Mouse (Mus musculus): ENCODE results near the gene Mrpl18. TPM values are rescaled to one million over a fixed set of nuclear protein-coding genes. Genes with fewer than 3 reads are reported as not detected.
A peak's percentile ranks its signal among the peaks of the same experiment; 100 is the strongest.
"Not testable (repeated sequence)": the region's sequence is repeated elsewhere in the genome, so short reads cannot be mapped to it uniquely, and the experiment has no call there.

Mrpl18 gene
- polyA plus RNA-seq, 1 experiment from 2014 or later = 186 TPM

- Histone ChIP-seq H3K27me3 (no peaks in the 10 kb centered on the region), H3K27ac (no peak overlapping the region)
- no peak for ATAC-seq
These were observed 11.8 kb downstream of the Mrpl18 start for GRCm38 (mm10) chr17:12904349-12904748.

GRCm38 (mm10) chr17:12903372-12904333 lies 12.5 kb downstream of the Mrpl18 start:
- 8% methylated on average over 12 of the region's 12 CpGs for WGBS
- peak; percentile 63 for ATAC-seq
- Histone ChIP-seq H3K9me3 (replicated peaks) (no peaks in the 10 kb centered on the region), H3K9ac (peak overlapping the region; percentile 26; the same call in 1 of the 2 replicates), H3K4me3 (no peak overlapping the region), H3K27me3 (no peaks in the 10 kb centered on the region), H3K4me2 (peak overlapping the region; percentile 9; the same call in 1 of the 2 replicates), H3K27ac (peak overlapping the region; percentile 83), H3K36me3 (ENCODE audit: poor library complexity, severe bottlenecking) (peaks cover 51% of the 10 kb centered on the region), H3K4me1 (peaks cover 12% of the 10 kb centered on the region)

More at GRCm38 (mm10) chr17:12904349-12904748, 11.8 kb downstream of the Mrpl18 start:
- Histone ChIP-seq H3K9ac (no peak overlapping the region), H3K9me3 (replicated peaks) (no peaks in the 10 kb centered on the region), H3K4me2 (no peak overlapping the region), H3K4me1 (peaks cover 12% of the 10 kb centered on the region), H3K36me3 (ENCODE audit: poor library complexity, severe bottlenecking) (peaks cover 48% of the 10 kb centered on the region), H3K4me3 (no peak overlapping the region)
- WGBS = 77% methylated on average over 1 of the region's 1 CpGs

- no peaks in the 10 kb centered on the region for H3K9me3 ChIP-seq (replicated peaks)
- peaks cover 12% of the 10 kb centered on the region for H3K4me1 ChIP-seq
- 96% methylated on average over 6 of the region's 6 CpGs for WGBS
- no peak for ATAC-seq
- H3K27ac ChIP-seq = no peak overlapping the region
- H3K4me3 ChIP-seq = no peak overlapping the region
- no peaks in the 10 kb centered on the region for H3K27me3 ChIP-seq
- no peak overlapping the region for H3K9ac ChIP-seq
- H3K4me2 ChIP-seq = no peak overlapping the region
- peaks cover 51% of the 10 kb centered on the region for H3K36me3 ChIP-seq (ENCODE audit: poor library complexity, severe bottlenecking)
These were observed 13.9 kb downstream of the Mrpl18 start for GRCm38 (mm10) chr17:12902291-12902690.

DNA sequence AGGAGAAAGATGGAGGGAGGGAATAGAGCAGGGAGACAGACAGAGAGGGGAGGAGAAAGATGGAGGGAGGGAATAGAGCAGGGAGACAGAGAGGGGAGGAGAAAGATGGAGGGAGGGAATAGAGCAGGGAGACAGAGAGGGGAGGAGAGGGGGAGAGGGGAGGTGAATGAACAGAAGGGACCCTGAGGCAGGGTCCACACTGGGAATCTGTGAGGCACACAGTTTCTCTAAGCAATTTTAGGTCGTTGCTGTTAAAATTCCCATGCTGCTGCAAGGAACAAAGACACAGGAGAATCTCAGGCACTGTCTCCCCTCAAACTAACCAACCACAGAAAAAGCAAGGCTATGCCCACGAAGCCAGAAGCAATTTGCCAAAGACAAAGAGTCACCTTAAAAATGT lies 17.5 kb downstream of the Mrpl18 start:
- Histone ChIP-seq H3K27ac (peak overlapping the region; percentile 78), H3K36me3 (ENCODE audit: poor library complexity, severe bottlenecking) (peaks cover 30% of the 10 kb centered on the region)
- WGBS = 37% methylated on average over 2 of the region's 2 CpGs
- H3K4me2 ChIP-seq; H3K4me1 ChIP-seq; H3K9ac ChIP-seq; H3K9me3 ChIP-seq (replicated peaks); H3K4me3 ChIP-seq; H3K27me3 ChIP-seq: not testable (repeated sequence)
- ATAC-seq = peak; percentile 69

GRCm38 (mm10) chr17:12897674-12898073 lies 18.5 kb downstream of the Mrpl18 start:
- Histone ChIP-seq H3K4me3 (no peak overlapping the region), H3K4me2 (no peak overlapping the region), H3K36me3 (ENCODE audit: poor library complexity, severe bottlenecking) (peaks cover 26% of the 10 kb centered on the region), H3K9me3 (replicated peaks) (no peaks in the 10 kb centered on the region), H3K27ac (peak overlapping the region; percentile 16; the same call in 1 of the 2 replicates), H3K9ac (no peak overlapping the region), H3K4me1 (no peaks in the 10 kb centered on the region), H3K27me3 (no peaks in the 10 kb centered on the region)
- ATAC-seq = peak; percentile 68; the same call in 1 of the 2 replicates
- WGBS = 83% methylated on average over 5 of the region's 5 CpGs

GRCm38 (mm10) chr17:12892033-12892432 lies 24.1 kb downstream of the Mrpl18 start:
- Histone ChIP-seq H3K4me2 (no peak overlapping the region), H3K9me3 (replicated peaks) (no peaks in the 10 kb centered on the region), H3K27ac (no peak overlapping the region), H3K36me3 (ENCODE audit: poor library complexity, severe bottlenecking) (peaks cover 38% of the 10 kb centered on the region; the same call in 1 of the 2 replicates), H3K4me3 (no peak overlapping the region), H3K27me3 (no peaks in the 10 kb centered on the region), H3K9ac (no peak overlapping the region), H3K4me1 (no peaks in the 10 kb centered on the region)
- 91% methylated on average over 9 of the region's 9 CpGs for WGBS
- ATAC-seq = no peak

- Histone ChIP-seq H3K4me3 (no peak overlapping the region), H3K4me2 (no peak overlapping the region), H3K9me3 (replicated peaks) (no peaks in the 10 kb centered on the region), H3K9ac (no peak overlapping the region), H3K27me3 (no peaks in the 10 kb centered on the region), H3K36me3 (ENCODE audit: poor library complexity, severe bottlenecking) (peaks cover 38% of the 10 kb centered on the region; the same call in 1 of the 2 replicates), H3K4me1 (no peaks in the 10 kb centered on the region), H3K27ac (no peak overlapping the region)
- no peak for ATAC-seq
- 82% methylated on average over 4 of the region's 4 CpGs for WGBS
These were observed 25.1 kb downstream of the Mrpl18 start for GRCm38 (mm10) chr17:12891054-12891453.

- H3K9ac ChIP-seq = no peak overlapping the region
- no peak overlapping the region for H3K27ac ChIP-seq
- WGBS = 87% methylated on average over 15 of the region's 15 CpGs
- H3K4me3 ChIP-seq = no peak overlapping the region
- H3K36me3 ChIP-seq (ENCODE audit: poor library complexity, severe bottlenecking) = peaks cover 32% of the 10 kb centered on the region; the same call in 1 of the 2 replicates
- no peaks in the 10 kb centered on the region for H3K27me3 ChIP-seq
- no peaks in the 10 kb centered on the region for H3K4me1 ChIP-seq
- no peaks in the 10 kb centered on the region for H3K9me3 ChIP-seq (replicated peaks)
- no peak for ATAC-seq
- no peak overlapping the region for H3K4me2 ChIP-seq
These were observed 28.9 kb downstream of the Mrpl18 start for GRCm38 (mm10) chr17:12887021-12887775.

DNA sequence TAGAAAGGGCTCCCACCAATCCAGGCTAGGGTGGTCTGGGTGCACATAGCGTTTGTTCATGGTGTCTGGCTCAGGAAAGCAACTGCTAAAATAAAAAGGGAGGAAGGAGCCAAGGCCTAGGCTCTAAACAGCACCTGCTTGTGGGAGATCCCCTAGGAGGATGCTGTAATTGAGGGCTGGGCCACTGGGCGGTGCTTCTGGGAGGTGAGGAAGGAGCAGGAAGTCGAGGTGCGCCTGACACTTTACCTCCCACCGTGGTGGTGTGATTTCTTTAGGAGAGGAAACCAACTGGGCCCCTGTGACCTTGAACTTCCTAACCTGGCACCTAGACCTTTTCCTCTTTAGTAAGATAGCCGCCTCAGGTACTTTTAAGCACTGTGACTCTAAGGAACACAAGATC lies 29.5 kb downstream of the Mrpl18 start:
- no peak overlapping the region for H3K4me3 ChIP-seq
- ATAC-seq = no peak
- peaks cover 28% of the 10 kb centered on the region; the same call in 1 of the 2 replicates for H3K36me3 ChIP-seq (ENCODE audit: poor library complexity, severe bottlenecking)
- H3K9me3 ChIP-seq (replicated peaks) = no peaks in the 10 kb centered on the region
- H3K4me2 ChIP-seq = no peak overlapping the region
- H3K9ac ChIP-seq = no peak overlapping the region
- WGBS = 47% methylated on average over 6 of the region's 6 CpGs
- no peaks in the 10 kb centered on the region for H3K27me3 ChIP-seq
- H3K4me1 ChIP-seq = no peaks in the 10 kb centered on the region
- H3K27ac ChIP-seq = no peak overlapping the region

GRCm38 (mm10) chr17:12881216-12881615 lies 34.9 kb downstream of the Mrpl18 start:
- no peak overlapping the region for H3K4me2 ChIP-seq
- 79% methylated on average over 1 of the region's 1 CpGs for WGBS
- H3K9ac ChIP-seq = no peak overlapping the region
- ATAC-seq = no peak
- H3K27ac ChIP-seq = no peak overlapping the region
- no peaks in the 10 kb centered on the region for H3K27me3 ChIP-seq
- H3K4me1 ChIP-seq = no peaks in the 10 kb centered on the region
- no peaks in the 10 kb centered on the region for H3K36me3 ChIP-seq (ENCODE audit: poor library complexity, severe bottlenecking)
- no peak overlapping the region for H3K4me3 ChIP-seq
- H3K9me3 ChIP-seq (replicated peaks) = no peaks in the 10 kb centered on the region

GRCm38 (mm10) chr17:12880178-12880577 lies 36.0 kb downstream of the Mrpl18 start:
- no peak overlapping the region for H3K9ac ChIP-seq
- H3K9me3 ChIP-seq (replicated peaks) = no peaks in the 10 kb centered on the region
- peak overlapping the region; percentile 34; the same call in 1 of the 2 replicates for H3K4me2 ChIP-seq
- no peaks in the 10 kb centered on the region for H3K4me1 ChIP-seq
- no peak overlapping the region for H3K27ac ChIP-seq
- peak; percentile 74 for ATAC-seq
- no peak overlapping the region for H3K4me3 ChIP-seq
- no peaks in the 10 kb centered on the region for H3K27me3 ChIP-seq
- WGBS = 3% methylated on average over 14 of the region's 14 CpGs
- no peaks in the 10 kb centered on the region for H3K36me3 ChIP-seq (ENCODE audit: poor library complexity, severe bottlenecking)

GRCm38 (mm10) chr17:12875734-12876133 lies 40.4 kb downstream of the Mrpl18 start, which contains the start of gene Mrgprh:
Mrgprh (plus strand) TSS chr17:12876034.
- Histone ChIP-seq H3K36me3 (ENCODE audit: poor library complexity, severe bottlenecking) (no peaks in the 10 kb centered on the region), H3K9ac (no peak within 1 kb of the TSS), H3K4me2 (no peak within 1 kb of the TSS), H3K27ac (no peak within 1 kb of the TSS), H3K9me3 (replicated peaks) (no peaks in the 10 kb centered on the region), H3K4me3 (no peak within 1 kb of the TSS), H3K27me3 (no peaks in the 10 kb centered on the region), H3K4me1 (no peaks in the 10 kb centered on the region)
- 84% methylated on average over 5 of the region's 5 CpGs for WGBS
- no peak for ATAC-seq
